Mouse (Mus musculus): Measurements from ENCODE around the gene Popdc2.
"Not testable (repeated sequence)": the region's sequence is repeated elsewhere in the genome, so short reads cannot be mapped to it uniquely, and the experiment has no call there.

Gene Popdc2

DNA sequence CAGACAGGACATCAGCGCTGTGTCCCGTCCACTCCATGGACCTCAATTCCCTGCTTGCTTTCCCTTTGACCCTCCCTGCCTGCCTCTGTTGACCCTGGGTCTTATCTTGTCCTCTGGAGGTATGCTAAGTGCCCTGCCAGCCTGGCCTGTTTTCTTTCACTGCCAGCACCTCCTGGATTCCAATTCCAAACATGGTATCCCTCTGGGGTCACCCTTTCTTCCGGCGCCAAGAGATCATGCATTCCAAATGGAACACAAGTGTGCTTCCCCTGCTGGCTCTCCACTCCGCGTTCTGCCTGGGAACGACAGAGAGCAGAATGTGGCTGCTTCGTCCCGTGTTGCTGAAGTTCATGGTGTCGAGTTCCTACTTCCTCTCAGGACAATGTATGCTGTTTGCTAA, at the start of gene Popdc2:
Gene Popdc2, plus strand, starts transcription at position 277 of the 400 bp plus-strand sequence.
- no peak for DNase-seq (ENCODE audit: low read depth)

DNA sequence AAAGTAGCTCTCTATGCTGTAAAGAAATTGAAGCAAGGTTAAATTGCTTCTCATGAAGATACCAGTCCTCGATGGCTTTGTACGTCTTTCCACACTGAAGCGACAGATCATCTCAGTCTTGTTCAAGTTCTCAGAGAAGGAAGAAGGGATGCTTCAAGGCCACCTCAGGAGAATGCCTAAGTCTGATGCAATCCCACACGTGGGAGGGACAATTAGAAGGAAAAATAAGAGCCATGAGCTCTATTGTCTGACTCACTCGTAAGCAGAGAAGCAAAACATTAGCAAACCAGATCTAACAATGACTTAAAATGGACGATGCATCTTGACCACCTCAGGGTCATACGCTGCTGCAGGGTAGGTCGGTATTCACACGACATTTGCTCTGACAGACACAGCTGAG, 43.5 kb upstream of the Popdc2 start:
- DNase-seq (ENCODE audit: low read depth): no peak

DNA sequence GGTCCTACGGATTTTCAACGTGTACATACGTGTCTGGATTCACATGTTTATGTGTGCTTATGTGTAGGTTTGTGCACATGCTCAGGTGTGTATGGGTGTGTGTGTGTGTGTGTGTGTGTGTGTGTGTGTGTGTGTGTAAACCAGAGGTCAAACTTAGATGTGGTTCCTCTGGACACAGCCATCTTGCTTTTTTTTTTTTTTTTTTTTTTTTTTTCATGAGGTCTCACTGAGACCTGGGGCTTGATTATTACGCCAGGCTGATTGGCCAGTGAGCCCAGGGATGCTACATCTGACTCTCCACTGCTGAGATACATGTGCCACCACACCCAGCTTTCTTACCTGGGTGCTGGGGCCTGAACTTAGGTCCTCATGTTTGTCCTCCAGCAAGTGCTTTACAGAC, 42.9 kb upstream of the Popdc2 start:
- no peak for DNase-seq (ENCODE audit: low read depth)

DNA sequence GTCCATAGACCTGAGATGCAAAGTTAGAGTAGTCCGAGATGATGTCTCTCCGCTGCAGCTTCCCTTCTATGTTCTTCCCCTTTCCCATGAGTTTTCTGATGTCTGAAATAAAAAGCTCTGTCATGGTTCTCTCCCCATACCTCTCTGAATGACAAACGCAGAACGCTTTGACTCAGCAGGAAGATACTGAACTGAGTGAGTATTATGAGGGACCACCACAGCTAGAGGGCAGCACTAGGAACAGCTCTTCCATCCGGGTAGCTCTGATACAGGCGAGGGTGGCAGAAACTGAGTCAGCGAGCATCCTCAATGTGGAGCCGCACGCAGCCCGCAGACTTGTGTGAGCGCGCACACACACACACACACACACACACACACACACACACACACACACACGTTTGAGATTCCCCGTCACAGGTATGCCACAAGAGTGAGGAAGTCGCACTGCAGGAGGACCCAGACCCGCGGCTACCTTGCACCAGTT, 40.5 kb upstream of the Popdc2 start:
- DNase-seq (ENCODE audit: low read depth): peak; percentile 48

DNA sequence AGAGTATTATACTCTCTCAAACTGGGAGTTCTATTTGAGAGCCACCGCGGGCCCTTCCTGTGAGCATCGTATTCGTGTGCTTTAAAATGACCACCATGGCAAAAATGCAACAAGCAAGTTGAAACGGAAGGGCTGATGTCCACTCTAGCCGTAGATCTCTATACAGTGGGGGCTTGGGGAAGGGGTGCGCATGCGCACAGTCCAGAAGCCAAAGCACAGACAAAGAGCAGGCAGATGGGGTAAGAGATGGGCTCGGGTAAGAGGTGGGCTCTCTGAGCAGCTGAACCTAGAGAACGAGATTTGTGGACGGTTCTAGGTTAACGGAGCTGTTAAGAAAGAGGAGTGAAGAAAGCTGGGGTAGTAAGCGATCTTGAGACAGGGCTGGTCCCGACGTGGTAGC, 37.7 kb upstream of the Popdc2 start:
- DNase-seq (ENCODE audit: low read depth): no peak

DNA sequence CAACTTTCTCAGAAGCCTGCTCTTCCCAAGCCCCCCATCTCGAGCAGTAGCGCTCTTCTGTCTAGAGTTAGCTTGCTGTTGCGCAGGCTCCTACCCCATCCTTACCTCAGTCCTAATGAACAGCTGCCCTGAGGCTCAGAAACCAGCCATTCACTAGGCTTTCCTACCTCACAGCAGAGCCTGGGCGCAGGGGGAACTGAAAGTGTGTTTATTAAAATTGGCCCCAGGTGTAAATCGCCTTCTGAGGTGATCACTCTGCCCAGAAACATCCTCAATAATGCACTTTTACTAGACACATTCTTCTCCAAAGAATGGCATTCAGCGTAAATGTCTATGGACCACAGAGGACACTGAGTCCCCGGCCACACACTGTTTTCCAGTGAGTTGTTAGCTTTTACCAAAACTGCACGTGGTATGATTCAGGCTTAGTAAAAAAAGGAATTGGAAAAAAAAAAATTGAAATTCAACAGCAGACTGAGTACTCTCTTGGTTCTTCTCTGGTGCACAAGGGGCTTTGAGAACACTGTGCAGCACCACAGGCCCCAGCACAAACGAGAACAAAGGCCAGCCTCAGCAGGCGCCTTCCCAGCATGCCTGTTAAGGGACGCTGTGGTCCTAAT, 35.1 kb upstream of the Popdc2 start:
- DNase-seq (ENCODE audit: low read depth): no peak

DNA sequence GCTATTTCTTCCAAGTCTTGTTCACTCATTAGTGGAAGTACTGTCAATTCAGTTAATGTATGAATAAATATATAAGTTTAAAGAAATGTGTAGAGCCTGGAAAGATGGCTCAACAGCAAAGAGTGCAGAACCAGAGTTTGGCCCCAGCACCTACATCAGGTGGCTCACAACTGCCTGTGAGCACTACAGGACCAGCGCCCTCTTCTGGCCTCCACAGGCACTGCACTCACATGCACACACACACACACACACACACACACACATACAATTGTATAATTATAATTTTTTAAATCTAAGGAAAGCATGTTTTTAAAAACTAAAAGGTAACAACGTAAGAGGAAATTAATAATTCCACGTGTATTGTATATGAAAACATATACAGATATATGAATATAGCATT, 32.7 kb upstream of the Popdc2 start:
- no peak for DNase-seq (ENCODE audit: low read depth)

DNA sequence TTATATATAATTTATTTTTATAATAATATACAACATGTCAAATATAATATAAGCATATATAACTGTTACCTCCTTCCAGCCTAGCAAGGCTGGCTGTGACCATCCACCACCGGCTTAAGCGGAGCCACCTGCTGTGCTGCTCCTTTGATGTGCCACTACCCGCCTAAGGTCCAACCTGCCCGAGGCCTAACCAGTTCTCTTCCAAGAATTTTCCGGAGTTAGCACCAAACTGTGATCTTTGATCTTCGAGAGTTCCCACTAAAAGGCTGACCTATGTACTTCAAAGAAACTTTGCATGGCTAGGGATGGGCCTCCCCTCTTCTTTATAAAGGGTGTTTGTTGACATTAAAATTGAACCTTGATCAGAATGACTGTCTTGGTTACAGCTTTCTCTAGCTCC, 27.6 kb upstream of the Popdc2 start:
- no peak for DNase-seq (ENCODE audit: low read depth)

DNA sequence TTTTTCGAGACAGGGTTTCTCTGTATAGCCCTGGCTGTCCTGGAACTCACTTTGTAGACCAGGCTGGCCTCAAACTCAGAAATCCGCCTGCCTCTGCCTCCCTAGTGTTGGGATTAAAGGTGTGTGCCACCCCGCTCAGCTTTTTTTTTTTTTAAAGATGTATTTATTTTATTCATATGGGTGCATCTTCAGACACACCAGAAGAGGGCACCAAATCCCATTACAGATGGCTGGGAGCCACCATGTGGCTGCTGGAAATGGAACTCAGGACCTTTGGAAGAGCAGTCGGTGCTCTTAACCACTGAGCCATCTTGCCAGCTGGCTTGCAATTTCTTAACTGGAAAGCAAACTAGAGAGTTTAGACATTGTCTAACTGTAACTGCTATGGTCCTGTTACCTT, 23.9 kb upstream of the Popdc2 start:
- not testable (repeated sequence) for DNase-seq (ENCODE audit: low read depth)

DNA sequence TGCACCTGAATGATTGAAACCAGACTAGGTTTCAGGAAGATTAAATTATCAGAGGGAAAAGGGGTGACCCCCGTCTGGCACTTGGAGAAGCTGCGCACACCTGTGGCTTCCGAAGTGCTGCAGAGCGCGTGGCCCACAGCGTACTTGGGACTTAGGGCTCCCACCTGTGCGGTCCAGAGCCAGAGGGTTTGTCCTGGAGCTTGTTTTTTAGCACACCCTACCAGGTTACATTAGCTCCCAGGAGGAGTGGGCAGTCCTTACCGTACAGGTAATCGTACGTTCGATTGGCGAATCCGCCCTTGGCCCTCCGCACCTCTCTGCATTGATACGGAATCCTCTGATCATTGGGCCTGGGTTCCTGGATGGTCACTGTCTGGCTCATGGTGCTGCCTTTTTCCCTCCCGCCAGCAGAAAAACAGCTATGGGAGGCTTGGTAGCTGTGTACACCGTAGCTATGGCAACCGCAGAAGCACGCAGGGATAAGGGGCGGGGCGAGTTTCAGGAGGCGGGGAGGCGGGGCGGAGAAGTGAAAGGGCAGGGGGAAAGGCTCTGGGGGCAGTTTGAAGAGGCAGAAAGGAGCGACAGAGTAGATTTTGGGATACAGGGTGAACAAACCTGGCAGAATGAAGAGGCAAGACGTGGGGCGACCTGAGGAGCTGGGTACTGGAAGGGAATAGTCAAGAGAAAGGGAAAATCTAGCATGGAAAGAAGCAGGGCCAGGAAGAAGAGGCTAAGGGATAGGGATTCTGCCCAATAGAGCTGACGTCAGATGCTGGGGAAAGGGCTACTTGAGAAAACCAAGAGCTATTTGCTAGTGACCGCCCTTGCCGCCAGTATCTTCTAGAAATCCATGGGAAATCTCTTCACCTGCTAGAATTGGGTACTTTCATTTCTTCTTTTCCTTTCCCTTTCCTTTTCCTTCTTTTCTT, 20.3 kb upstream of the Popdc2 start, which contains the start of gene Maats1:
Gene Maats1, minus strand, starts transcription at position 748 of the 929 bp plus-strand sequence.
- DNase-seq (ENCODE audit: low read depth): no peak

DNA sequence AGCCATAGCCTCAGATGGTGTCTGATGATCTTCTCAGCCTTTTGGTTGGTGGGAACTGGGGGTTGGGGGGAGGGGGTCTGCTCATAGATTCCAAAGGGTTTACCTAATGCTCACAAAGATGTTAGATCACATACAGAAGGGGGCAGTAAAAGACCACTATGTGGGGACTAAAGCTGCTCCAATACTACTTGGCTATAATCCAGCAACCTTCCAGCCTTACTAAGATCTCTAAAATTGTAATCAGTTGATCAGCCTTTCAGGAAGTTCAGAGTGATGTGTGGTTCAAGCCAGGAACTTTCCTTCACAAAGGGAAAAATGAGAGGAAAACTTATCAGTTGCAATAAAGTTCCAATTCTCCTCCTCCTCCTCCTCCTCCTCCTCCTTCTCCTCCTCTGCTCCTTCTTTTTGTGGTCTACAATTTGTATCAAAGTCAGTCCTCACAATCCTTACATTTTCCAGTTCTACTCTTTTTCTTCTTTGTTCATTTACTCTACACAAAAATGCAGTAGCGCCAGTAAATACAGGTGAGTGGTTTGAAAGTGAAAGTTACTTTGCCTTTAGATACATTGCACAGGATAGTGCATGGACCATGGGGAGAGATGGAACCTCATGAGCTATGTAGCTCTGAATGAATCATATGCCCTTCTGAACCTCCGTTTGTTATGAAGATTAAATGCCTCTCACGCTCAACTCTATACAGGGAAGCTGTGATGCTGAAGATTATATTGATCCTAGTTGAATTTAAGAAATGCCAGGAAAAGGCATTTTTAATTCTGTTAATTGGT, 16.9 kb upstream of the Popdc2 start:
- DNase-seq (ENCODE audit: low read depth): no peak

DNA sequence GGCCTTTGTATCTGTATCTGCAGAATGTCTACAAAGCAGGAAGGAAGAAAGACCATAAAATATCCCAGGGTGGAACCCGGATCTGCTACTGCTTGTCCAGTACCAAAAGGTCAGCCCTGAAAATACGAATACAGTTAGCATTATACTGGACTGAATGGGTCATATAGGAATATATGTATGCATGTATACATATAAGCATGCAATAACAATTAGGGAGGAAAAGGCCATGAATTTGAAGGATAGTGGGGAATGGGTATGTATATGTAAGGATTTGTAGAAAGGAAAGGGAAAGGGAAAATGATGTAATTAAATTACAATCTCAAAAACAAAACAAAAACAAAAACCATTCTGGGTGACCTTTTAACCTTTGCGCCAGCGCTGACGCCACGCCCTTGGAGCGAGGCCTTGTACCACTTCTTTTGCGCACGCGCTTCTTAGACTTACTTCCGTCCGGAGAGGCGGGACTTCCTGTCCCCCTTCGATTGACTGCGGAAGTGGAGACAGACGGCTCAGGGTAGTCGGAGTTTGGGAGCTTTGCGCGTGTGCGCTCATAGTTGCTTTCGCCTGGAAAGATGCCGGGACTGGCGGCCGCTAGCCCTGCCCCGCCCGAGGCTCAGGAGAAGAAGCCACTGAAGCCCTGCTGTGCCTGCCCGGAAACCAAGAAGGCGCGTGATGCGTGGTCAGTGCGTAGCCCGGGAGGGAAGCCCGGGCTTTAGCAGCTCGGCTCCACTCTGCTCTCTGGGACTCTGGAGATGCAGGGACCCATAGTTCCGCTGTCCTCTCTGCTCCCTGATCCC, 15.3 kb upstream of the Popdc2 start, which contains the start of the genes Cox17 and Gm21987:
Gene Cox17, plus strand, starts transcription at position 463 of the 797 bp plus-strand sequence.
Gene Gm21987, plus strand, starts transcription at position 512 of the 797 bp plus-strand sequence.
- peak; percentile 91 for DNase-seq (ENCODE audit: low read depth)

DNA sequence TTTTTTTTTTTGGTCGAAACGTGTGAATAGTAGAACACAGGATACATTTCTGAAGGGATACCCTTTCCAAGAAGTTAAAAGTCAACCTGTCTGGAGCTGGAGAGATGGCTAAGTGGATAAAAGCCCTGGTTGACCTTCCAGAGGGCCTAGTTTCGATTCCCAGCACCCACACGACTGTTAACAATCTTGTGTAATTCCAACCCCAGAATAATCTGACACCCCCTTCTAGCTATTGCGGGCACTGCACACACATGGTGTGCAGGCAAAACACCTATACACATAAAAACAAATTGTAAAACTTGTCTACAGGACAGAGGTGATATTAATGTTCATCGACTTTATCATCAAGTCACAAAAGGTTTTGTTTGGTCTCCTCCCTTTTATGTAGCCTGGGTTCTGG, 14.4 kb upstream of the Popdc2 start:
- no peak for DNase-seq (ENCODE audit: low read depth)

DNA sequence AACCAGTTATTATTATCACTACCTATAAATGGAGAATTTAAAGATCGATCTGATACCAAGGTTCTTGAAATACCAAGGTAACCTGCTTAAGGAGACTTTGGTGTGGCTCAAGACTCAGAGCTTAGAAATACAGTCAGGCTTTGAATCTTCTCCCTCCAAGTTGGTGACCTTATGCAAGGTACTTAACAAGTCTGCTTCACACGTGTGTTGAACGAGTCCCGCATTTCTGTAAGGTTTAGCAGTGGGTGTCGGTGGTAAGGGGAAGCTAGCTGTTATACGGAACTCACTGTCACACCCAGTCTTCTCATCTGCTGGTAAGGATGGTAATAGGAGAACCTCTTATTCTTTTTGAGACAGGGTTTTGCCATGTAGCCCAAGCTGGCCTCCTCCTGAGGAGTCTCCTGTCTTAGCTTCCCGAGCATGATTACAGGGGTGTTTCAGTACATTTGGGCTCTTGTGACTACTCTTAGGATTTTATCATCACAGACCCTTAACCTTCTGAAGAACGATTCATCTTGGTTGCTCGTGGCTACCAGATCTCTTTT, 13.7 kb upstream of the Popdc2 start:
- DNase-seq (ENCODE audit: low read depth): no peak

DNA sequence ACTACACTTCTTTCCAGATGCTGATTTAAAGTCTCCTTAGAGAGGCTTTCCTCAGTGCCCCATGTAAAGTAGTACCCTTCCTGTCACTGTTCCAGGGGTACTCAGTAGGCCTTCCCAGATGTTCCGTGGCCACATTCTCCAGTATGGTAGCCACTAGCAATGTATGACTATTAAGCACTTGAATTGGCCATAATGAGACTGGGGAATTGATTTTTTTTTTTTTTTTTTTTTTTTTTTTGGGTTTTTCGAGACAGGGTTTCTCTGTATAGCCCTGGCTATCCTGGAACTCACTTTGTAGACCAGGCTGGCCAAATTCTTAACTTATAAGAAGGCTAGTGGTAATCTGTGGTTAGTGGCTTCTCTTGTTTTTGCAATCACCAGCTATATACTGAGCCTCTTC, 12.1 kb upstream of the Popdc2 start:
- no peak for DNase-seq (ENCODE audit: low read depth)

DNA sequence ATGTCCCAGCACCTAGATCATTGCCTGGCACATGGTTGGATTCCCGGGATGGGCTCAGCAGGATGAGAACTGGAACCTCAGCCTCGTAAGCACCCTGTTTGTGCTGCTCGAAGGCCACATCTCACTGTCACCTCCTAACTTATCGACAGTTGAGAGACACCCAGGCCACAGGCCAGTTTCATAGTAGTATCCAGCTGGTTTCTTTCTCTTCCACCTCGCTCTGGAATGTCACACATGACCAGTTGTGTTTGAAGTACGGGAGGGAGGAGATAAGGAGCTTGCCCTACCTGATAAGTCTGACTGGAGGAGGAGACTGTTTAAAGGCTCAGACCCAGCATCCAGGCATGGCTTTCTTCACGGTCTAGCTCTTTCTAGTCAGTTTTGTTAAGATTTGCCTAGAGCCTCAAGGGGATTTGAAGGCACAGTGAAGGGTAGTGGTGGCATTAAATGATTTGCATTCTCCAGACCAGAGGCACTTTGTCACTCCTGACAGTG, 11.6 kb upstream of the Popdc2 start:
- DNase-seq (ENCODE audit: low read depth): no peak

DNA sequence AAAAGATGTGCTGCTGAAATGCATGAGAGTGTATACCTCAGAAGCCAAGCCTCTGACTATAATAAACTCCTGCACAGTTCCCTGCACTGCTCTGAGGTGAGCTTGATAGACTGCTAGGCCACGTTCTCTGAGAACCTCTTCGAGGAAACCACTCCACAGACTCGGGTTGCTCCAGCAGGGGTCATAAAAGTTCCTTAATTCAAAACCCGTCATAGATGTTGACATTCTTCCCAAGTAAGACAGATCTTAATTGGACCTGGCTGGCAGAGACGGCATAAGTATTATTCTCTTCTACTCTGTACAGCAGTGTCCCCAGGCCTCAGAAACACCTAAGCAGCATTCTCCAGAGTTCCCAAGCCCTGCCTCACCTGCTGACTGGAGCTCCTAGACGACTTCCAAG, 11.1 kb upstream of the Popdc2 start:
- no peak for DNase-seq (ENCODE audit: low read depth)

DNA sequence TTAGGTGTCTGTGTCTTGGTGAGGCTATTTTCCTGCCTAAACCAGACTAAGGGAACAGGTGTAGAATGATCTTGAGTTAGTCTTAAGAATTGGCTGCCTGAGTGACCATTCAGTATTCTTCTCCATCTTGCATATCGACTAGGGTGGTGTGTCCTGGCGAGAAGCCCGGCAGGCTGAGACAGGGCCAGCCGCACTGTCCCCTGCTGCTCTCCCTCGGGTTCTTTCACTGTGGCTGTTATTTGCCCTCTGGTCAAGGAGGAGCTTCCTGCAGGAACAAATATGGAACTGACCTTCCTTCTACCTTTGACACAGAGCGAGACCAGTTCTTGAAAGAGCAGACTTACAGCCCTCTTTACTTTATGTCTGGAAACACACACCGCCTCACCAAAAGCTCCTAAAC, 10.0 kb upstream of the Popdc2 start:
- no peak for DNase-seq (ENCODE audit: low read depth)

DNA sequence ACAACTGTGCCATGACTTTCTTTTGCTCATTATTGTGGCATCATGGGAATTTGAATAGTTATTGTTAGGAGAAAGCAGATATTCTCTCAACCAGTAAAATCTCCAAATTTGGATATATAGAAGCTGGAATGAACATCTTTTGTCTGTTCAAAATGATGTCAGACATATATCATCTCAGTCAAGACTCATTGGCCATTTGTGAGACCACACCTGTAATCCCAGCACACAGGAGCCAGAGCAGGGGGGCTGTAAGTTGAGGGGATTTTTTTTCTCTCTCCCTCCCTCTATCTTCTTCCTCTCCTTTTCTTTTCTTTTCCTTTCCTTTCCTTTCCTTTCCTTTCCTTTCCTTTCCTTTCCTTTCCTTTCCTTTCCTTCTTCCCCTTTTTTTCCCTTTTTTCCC, 9.2 kb upstream of the Popdc2 start:
- DNase-seq (ENCODE audit: low read depth): no peak

DNA sequence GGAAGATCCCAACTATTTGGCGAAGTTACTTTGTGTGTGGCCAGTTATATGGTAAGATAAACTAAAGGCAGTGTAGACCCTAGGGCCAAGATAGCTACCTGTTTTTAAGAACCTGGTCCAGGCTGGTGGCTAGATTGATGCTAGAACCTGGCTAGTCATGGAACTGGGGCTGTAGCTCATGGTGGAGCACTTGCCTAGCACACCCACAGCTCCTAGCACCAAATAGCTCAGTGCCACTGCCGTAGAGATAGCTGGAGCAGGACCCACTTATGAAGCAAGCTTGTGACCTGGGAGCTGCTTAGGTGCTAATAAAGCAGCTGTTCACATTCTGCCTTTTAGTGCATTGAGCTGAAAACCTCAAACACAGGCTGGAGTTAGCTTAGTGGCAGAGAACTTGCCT, 8.4 kb upstream of the Popdc2 start:
- no peak for DNase-seq (ENCODE audit: low read depth)
